Mouse (Mus musculus): ENCODE data around the gene Chrm3.

Chrm3 gene

DNA sequence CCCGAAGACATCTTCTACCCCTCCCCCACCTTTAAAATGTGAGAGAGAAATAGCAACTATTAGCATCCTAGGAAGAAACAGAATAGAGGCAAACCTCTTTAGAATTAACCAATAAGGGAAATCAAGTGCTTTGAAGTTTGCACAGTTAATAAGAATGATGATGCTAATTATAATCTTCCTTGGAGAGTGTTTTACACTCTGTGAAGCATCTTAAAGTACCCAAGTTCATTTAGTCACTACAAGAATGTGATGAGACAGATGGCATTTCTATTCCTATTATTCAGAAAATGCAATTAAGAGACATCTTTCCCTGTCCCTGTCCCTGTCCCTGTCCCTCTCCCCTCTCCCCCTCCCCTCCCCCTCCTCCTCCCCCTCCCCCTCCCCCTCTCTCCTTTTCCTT, 382.9 kb downstream of the Chrm3 start:
- no peak for DNase-seq

DNA sequence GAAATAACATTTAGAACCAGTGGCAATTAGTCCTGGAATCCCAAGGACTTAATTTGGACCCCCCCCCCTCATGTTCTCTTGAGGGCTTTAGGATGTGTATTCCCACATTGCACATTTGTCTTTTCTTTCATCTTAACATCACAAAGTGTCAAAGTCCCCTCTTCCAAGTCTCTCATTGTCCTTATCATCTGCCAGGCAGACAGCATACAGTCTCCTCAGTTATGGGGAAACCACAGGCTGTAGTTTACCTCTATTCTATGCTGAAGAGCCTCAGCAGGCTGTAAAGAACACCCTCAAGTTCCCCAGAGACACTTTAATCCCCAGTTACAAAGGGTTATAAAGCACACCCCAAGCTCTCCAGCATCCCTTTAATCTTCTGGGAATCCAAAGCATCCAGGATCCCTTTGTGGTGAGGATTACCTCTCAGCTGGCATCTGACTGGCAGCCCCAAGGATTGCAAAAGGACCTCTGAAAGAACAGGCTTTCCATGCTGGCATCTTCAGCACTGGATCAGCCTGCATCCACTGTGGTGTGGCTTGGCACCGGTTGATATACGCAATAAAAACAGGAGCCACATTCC, 386.8 kb downstream of the Chrm3 start:
- no peak for DNase-seq

DNA sequence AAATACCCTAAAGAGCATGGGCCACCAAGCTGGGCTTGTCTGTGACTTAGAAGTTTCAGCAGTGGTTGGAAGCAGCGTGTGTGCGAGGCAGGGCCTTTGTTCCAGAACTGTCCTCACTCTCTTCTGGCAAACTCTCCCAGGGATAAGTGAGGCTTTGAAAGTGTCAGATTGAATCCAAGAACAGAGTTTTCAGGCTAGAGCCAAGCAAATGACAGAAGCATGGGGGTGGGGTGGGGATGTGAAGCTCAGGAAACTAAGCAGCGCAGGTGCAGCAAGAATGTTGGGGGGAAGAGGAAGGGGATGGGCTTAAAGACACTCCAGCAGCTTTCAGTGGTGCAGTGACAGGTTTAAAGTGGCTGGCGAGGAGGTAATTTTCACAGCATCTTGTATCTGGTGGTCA, 388.8 kb downstream of the Chrm3 start:
- DNase-seq, result no peak

DNA sequence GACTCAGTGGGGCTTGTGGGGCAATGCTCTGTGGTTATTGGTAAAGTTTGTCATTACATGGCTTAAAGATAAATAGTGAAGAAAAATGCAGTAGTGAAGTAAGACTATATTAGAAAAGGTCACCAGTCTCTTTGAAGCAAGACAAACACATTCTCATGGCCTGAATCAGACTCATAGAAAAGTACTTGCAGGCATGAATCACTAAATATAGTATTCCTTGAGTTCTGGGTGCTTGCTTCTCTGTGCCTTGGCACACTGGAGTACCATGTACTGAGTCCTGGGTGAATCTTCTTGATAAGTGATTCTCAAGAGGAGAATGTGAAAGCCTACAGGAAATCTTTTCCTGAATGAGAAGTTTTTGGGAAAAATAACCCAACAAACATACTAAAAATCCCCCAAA, 408.0 kb downstream of the Chrm3 start:
- no peak for DNase-seq

DNA sequence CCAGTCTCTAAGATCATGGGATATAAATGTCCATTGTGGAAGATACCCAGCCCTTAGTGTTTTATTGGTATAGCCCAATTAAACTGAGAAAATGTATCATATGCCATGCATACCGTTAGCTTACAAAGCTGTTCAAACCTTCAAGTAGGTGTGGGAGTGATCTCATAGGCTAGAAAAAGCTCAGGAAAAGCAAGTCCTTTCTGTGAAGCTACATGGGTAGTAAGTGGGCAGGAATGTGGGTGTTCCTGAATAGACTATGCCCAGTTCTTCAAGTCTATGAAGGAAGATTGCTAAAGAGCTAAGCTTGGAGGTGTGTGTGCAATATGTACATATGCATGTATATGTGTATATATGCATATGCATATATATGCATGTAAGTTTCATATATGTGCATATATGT, 409.3 kb downstream of the Chrm3 start:
- DNase-seq, result no peak

DNA sequence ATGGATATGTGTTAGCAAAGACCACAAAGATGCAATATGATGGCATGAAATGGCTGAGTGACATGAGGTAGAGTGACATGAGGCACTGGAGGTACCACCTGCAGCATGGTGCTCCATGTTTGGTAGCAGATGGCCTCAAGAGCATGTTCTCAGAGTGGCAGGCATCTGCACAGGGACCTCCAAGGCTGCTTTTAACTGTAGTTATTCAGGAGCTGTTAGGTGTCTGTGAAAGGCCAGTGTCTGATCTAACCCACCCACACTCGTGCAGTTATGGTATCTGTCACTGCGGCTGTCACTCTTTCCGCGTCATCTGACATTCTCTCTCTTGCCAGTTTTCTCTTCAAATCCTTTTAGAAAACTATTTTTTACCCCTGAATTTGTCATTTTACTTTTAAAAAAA, 411.6 kb downstream of the Chrm3 start:
- no peak for DNase-seq

DNA sequence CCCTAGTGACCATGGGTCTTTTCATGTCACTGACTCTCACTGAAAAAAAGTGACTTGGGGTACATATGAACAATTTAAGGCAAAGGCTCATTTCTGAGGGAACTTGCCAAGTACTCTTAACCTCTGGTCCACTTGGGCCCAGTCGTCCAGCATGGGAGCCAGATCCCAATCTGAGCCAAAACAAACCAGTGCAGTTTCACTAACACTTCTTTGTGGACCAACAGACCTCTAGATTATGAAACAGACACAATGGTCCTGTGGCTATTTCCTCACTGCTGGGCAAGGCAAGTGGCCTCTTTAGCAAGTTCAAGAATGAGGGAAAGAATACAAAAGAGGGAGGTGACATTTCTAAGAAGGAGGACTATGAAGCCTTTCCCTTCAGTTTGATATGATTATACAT, 420.5 kb downstream of the Chrm3 start:
- no peak for DNase-seq

DNA sequence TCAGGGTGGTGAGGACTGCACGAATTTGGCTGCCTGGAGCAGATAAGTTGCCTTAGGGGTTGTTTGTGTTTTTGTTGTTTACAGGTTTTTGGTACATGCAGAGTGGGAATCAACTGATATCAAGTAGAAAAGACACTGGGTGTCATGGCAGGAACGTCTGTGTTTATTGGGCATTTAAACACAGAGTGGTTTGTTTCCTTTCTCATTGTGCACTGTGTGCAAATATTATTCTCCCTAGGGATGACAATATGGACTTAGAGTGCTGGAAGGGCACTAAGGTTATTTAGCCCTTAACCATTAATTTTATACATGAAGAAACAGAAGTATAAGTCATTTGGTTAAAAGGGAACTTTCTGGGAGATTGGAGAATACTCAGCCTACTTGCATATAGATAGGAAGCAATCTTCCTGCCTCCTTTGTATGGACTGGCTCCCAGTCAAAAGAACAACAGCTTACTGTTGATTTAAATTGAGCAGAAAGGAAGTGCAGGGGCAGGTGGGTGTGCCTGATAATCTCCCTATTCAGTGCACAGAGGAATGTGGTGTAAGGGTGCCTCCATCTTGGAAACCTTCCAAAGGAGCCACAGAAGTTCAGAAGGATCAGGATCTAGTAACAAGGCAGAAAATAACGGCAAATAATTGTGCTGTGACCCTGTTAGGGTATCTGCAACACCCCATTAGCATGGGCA, 421.7 kb downstream of the Chrm3 start:
- DNase-seq, result no peak

DNA sequence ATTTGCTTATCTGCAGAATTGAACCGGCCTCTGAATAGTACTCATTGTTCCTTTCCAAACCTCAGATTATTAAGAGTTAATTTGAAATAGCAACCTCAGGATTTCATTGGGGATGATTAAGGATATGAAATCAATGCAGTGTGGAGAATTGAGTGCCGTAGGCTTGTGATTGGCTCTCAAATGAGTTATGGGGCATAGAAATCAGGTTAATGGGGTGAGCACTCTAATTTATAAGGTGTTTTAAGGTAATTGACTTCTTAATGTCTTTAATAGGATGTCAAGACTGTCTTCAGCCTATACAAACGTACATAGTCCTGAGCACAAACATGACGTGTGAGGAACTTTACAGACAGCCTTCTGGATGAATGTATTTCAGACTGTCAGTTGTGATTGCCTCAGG, 427.9 kb downstream of the Chrm3 start:
- DNase-seq, result no peak

DNA sequence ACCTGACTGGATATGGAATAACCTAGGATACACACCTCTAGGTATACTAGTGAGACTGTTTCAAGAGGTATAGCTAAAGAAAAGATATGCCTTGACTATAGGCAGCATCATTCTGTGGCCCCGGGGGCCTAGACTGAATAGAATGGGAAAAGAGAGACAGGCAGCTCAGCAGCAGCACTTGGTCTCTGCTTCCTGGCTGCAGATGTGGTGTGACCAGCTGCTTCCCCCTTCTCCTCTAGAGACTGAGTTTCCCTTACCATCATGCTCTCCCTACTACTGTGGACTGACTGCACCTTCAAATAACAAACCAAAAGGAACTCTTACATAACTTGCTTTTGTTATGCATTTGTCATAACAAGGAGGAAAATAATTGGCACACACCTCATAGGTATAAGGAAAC, 430.0 kb downstream of the Chrm3 start:
- no peak for DNase-seq

DNA sequence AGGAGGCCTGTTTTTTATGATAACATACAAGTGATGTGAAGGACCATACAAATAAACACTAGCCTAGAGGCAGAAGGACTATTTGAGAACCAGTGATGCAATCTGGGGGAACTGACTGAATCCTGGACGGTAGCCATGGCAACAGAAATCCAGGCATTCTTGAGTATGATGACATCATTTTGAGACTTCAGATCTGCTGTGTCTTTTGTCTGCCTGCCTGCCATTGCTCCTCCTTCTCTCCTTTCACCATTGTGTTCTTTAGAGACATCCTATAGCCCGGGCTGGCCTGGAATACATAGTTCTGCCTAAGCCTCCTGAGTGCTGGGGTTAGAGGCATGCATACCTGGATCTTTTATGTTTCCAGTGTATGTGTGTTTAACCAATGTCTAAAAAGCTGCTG, 430.7 kb downstream of the Chrm3 start:
- no peak for DNase-seq

DNA sequence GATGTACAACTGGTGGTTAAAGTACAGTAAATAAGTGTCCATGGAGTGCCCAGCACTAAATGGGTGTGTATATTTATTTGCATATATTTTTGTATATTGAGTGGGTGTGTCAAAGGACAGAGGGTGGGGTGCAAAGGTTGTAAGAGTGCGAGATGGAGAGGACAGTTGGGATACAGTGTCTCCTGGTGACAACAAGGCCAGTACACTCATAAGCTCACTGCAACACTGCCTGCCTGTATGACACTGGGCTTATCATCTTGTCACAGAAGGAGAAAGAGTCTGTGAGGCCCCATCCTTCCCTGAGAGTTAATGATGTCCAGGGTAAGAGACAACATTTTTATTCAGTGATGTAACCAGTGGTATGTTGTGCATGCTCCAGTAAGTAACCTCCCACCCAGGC, 439.5 kb downstream of the Chrm3 start:
- no peak for DNase-seq

DNA sequence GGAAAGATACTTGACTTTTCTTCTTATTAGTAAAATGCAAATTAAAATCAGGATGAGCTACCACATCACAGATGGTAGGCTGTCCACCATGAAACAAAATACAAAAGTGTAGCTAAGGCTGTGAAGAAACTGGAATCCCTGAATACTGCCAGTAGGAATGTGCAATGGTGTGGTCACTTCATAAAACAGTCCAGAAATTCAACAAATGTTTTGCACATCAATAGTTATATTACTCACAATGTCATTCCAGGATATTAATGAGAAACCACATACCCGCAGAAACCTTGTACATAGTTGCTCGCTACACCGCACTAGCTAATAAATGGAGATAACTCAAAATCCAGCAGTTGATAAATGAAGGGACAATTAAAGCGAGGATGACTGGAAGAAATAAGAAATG, 447.9 kb downstream of the Chrm3 start:
- no peak for DNase-seq

DNA sequence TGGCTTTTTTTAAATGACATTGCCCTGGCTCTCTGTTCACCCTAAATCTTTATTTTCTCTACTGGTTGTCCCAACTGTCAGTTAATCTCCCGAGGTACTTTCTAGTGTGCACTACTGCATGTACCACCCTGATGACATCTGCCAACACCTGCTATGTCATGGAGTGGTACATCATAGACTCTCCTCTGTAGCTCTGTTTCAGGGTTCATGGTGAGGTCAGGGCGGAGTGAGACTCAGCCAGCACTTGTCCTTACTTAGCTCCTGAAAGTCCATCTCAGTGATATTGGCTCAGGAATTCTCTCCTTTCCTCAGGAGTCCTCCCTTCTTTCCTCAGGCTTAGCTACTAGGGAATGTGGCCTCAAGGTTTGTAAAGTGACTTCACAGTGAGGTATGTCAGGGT, 451.9 kb downstream of the Chrm3 start:
- no peak for DNase-seq

DNA sequence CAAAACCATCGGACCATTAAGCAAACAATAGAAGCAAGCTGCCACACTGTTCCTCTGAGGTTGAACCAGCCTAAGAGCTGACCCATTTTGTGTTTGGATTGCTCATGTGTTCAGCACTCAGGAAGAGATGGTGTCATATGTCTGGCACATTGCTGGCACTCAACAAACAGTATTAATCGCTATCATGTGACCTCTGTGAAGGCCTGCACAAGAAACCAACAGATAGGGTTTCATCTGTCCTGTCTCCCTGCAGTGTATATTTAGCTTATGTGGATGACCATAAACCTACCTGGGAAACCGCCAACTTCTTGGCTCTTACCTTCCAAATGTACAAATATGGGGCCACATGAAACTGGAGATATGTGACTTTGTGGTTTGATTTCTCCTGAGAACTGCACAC, 453.4 kb downstream of the Chrm3 start:
- DNase-seq, result no peak

DNA sequence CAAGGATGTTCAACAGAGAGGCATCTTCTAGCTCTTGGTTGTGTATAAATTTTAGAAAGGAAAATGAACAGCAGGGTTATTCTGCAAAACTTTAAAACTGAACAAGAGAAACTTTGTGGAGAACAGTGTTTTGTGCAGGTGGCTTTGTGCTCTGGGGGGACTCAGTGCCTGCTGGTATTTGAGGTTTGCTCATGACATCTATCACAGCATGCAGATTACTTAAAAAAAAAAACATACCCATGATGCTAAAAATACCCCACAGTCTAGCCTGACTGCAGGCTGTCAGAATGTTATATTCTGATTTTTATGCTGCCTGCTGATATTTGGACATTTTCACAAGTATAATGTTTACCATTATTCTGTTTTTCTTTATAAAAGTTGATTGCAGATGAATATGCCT, 456.2 kb downstream of the Chrm3 start:
- DNase-seq, result no peak

DNA sequence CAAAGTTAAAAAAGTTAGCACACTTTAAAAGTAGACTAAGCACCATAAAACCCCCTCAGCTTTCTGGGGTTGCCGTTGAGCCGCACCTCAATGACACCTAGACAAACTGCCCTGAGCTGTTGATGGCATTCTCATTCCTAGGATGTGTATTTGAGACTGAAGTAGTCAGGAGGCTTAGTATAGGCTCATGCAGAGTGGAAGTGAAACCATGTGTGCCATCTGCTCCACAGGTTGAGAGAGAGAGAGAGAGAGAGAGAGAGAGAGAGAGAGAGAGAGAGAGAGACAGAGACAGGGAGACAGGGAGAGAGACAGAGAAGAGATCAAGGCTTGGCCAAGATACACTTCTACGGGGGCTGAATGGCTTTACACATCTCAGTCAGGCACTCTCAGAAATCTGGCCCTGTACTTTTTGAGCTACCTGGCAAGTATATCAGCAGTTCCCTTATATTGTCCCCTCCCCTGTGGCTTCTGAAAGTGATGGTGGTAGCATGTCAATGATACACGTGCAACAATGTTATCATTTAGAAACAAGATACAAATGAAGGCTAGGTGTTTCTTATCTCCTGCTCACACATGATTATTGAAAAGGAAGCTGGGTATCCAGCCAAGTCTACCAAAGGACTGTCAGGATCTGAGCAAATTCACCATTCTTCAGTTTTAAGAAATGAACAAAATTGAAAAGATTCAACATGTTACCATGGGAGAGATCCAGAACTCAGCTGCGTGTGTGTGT, 459.8 kb downstream of the Chrm3 start:
- no peak for DNase-seq

DNA sequence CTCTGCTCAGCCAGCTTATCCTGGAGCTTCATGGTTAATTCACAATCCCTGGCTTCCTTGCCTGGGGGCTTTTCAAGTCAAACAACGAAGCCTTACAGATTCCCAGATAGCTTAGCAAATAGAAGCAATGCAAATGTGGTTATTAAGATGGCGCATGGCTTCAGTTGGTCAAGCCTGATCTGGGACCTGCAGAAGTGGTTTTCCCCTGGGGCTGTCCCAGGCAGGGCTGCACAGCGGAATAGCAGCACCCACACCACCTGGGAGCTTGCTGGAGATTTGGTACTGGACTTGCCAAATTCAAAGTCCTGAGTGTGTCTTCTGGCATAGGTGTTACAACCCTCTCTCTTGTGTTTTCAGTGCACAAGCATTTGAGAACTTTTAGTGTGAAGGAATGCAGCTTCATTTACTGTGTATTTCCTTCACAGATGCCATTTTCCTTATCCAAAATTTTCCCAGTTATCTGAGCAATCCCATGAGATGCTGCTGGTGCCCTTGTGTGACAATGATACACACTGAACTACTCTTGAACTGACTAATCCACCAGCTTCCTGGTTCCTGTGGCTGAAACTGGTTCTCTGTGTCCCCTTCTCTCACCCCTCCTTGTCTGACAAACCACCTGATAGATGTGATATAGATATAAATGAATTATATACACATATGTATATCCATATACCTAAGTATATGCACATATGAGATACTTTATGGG, 461.8 kb downstream of the Chrm3 start:
- no peak for DNase-seq

DNA sequence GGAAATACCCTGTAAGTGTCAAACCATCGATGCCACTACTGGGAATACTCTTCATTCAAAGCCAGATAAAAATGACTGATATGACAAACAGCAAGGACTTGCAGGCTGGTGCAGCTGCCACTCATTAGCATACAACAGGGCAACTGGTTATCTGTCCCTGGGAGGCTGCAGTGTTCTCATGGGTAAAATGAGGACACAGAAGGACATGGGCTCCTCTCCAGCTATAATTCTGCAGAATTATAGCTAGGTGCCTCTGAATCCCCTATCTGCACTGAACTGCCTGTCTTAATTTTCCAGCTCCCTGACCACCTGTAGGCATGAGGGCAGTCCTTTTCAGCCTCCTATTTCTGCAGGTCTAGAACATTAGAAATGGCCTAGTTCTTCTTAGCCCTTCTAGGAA, 463.4 kb downstream of the Chrm3 start:
- no peak for DNase-seq

DNA sequence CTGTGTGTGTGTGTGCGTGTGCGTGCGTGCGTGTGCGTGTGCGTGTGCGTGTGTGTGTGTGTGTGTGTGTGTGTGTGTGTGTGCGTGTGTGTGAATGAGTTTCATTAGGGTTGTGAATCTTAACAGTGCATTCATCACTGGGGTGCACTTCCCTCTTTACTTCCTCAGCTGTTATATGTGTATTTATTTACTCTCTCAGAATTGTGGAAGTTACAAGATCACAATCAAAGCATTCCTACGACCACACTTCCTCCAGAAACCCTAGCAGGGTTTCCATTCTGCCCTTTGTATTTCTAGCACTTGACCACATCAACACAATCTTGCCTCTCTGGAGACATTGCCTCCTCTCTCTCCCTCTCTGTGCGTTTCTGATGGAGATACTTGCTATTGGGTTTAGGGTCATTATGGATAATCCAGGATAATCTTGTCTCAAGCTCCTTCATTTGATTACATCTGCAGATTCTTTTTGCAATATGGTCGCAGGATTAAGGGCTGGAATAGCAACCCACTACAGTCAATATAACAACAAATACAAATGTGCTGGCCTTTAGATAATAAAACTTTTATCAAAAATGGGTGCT, 465.5 kb downstream of the Chrm3 start:
- DNase-seq, result no peak

DNA sequence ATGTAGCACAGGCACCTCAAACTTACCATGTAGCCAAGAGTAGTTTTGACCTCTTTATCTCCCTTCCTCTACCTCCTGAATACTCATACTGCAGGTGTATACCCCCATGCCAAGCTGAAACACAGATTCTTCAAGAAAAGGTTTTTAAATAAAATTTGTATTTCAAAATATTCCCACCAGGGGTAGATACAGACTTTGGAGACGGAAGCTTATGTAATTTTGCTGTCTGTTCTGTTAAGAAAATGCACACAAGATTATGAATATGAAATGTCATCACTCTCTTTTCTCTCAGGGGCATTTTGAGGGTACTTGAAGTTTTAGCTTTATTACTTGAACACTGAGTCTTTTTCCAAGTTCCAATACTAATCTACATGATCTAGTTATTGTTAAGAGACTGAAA, 469.6 kb downstream of the Chrm3 start:
- no peak for DNase-seq

DNA sequence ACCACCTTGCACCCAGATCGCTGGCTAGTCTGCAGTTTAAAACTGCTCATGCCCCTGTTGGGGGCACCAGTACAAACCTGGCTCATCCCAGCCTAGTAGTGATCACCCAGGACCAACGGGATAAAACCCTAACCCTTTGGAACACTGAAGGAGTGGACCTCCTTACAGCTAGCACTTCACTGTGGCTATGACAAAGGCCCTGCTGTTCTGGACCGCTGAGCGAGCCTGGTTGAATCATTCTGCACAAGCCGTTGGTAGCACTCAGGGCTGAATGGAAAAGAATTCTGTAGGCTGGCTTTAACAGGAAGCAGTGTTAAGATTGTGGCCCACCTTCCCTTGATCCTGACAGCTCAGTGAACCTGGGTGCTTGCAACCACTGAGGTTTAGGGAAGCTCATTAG, 470.2 kb downstream of the Chrm3 start:
- no peak for DNase-seq

DNA sequence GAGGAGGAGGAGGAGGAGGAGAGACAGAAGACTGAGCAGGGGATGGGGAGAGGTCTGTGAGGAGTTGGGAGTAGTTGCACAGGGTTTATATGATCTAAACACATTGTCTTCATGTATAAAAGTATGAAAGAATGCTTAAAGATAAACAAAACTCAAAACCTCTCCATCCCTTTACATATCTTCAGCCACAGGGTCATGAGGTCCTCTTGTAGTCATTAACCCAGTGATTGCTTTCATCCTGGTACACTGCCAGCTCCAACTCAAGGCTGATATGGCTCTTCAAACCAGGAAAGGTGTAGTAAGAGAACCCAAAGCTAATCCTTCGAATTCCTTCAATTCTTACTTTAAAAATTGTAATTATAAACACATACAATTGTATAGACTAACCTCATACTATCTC, 470.7 kb downstream of the Chrm3 start:
- DNase-seq, result no peak

DNA sequence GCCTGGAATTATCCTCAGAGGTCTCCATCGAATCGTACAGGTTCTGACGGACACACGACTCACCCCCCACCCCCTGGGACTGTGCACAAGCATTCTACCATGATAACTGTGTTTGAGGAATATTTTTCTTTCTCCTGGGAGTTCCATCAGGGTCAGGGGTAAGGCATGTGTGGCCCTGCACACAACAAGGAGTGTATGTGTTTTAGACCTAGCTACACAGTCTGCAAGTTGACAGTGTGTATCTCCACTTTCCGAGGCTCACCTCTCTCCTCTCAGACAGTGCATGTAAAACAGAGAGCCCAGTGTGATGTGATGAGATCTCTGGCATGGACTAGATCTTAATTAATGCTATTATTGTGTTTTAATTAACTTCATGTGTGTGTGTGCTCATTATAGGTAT, 472.4 kb downstream of the Chrm3 start:
- DNase-seq, result no peak

All from cerebellum, adult 11 months (tissue).